Mouse (Mus musculus) thymus, postnatal 36 days (tissue): ENCODE results near the gene Pak1.

Source experiments
- DNase-seq, 2 experiments: peaks; one replicate each; pipeline ENCODE4 v3.0.0; 2022; ENCODE audit warnings: mixed read lengths in 2 of 2

Gene Pak1

DNA sequence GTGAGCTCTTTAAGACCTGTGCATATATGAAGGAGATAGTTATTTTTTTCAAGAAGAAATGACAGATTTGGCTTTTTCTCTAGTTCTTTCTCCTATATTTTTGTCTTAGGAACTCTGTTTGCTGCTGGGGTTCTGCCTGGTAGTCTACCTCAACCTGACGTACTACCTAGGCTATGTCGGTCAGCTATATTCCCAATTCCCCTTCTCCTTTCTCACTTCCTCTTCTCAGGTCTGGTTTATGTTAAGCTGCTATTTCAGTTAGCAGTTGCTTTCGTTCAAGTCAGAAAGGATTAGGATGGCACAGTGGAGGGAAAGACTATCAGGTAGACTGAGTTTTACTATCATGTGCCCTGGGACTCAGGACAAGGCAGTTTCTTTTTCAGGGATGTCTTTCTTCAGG is 75.2 kb downstream of the Pak1 start:
- no peak for DNase-seq

DNA sequence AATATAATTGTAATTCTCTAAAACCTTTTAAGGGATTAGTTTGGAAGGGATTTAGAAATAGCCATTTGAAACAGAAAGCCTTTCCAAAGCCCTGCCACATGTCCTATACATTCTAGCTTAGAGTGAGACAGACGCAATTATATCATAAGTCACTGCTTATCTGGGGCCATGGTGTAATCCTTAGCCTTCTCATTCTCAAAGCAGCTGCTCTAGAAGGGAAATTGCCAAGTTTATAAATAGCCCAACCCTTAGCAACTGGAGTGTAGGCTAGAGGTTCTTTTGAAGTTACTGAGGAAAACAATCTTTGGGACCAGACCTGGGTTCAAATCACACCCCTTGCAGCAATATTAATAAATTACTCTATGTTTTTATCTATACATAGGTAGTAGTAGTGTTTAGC is 76.2 kb downstream of the Pak1 start:
- no peak for DNase-seq

DNA sequence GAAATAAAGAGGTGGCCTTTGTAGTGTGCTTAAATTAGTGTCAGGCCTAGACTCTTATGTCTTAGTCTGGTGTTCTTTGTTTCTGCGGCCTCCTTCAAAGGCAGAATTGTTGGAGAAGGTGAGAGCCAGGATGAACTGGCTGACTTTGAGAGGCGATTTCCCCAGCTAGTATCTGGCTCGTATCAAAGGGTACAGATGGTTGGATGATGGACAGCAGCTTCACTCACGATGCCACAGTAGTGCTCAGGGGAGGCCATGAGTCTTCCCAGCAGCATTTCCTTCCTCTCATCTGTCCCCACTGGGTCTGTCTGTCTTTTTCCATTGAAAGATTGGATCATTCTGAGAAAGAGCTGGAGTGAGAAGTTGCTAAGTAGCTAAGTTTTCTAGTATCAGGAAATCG is 79.5 kb downstream of the Pak1 start:
- DNase-seq = no peak

DNA sequence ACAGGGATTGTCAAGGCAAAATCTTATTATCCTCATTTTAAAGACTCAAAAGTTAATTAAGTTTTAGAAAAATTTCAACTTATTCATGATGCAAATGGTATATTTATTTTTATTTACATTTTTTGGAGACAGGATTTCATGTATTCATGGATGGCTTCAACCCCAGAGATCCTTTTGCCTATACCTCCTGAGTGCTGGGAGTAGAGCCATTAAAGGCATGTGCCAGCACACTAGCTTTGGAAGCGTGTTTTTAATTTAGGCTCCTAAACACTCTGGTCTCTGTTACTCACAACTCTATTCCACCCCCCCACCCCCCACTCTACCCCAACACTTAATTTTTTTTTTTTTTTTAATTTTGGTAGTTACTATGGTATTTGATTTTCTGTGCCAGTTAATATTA is 80.4 kb downstream of the Pak1 start:
- DNase-seq = no peak

DNA sequence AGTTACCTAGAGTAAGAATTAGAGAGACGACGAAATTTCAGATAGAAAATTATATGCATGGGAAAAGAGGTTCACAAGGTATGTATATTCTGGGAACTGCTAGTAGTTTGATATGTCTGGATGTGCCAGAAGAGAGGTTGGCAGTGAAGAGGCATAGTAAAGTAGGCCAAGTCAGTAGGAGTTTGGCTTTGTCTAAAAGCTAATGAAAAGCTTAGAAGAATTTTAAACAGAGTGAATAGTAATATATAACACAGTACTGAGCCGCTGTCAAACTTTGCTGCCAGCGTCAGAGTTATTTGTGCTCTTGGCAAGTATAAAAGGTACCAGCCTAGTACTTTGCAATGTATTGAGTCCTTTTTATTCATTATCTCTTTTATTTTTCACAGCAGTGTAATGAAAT is 84.1 kb downstream of the Pak1 start:
- DNase-seq = no peak

DNA sequence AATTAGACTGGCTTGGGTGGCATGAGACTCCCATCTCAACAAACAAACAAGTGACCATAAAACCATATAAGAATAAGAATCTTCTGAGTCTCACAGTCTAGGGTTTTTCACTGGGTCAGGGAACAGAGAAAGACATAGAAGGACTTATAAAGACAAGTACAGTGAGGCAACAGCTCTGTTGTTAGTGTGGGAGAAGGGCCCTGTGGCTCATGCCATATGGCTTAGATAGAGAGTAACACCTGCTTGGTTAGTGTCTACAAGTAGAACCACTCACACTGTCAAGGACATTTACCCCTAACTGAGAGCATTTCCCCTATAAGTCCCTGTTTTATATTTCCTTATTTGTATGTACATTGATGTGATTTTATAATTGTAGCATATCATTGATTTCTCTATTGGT is 85.0 kb downstream of the Pak1 start:
- DNase-seq = no peak

DNA sequence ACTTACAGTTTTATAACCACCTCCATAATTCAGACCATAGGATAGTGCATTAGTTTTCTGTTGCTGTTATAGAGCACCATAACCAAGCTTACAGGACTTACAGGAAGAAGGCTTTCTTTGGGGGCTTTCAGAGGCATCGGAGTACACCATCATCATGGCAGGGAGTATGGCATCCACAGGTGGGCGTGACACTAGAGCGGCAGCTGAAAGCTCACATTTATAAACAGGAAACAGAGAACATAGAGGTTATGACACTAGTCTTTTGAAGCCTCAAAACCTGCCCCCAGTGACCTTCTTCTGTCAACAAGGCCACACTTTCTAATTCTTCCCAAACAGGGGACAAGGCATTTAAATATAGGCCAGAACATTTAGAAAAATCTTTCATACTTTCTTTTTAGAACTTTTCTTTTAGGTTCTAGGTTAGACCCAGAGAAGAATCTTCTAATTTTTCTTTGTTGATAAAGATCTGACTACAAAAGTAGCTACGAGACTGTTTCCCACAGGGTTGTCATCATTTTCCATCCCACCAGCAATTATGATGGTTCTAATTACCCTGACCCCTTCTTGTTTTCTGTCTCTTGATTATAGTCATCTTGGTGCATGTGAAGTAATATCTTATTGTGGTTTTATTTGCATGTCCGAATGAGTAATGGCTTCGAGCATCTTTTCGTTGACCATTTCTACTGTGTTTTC is 89.7 kb downstream of the Pak1 start:
- DNase-seq = peak; percentile 47 to 76

DNA sequence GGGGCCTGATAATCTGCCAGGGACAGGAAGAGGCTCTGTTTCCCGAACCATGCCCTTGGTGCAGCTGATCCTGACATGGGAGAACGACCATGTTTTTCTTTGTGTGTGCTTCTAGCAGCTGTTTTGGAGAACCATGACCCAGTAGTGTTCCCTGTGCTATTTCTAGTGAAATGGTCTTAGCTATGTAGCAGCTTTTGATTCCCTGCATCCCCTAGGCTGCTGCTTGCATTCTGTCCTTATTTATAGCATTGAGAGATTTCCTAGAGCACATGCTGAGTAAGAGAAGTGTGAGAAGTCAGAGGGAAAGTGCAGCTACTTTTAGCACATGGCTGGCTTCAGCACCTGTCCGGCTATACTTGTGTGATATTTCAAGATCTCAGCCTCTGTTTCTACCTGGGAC is 123.3 kb downstream of the Pak1 start:
- DNase-seq = no peak

DNA sequence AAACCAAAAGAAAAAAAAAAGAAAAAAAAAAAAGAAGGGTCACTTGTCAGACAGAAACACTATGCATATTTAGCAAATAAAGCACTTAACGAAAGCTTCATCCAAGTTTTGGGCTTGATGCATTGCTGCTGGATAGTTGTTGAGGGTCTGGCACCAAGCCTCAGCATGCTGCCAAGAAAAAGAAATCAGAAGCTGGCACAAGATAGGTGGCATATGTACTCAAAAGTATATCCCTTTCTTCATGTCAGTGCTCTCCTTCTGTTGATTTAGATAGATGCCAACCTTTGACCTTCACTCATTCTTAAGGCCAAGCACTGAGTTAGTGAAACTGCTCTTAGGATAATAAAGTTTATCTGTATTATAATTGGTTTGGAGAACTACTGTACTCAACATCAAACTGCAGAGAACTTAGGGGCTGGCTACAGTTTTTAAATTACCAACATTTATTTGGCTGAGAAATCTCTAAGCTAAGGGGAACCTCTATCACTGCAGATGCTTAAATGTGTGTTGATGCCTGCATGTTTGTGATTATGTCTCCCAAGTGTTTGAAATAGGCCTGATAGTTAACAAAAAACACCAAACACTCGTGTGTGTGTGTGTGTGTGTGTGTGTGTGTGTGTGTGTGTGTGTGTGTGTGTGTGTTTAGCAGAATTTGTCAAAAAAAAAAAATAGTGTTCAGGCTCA is 126.6 kb downstream of the Pak1 start:
- no peak for DNase-seq

DNA sequence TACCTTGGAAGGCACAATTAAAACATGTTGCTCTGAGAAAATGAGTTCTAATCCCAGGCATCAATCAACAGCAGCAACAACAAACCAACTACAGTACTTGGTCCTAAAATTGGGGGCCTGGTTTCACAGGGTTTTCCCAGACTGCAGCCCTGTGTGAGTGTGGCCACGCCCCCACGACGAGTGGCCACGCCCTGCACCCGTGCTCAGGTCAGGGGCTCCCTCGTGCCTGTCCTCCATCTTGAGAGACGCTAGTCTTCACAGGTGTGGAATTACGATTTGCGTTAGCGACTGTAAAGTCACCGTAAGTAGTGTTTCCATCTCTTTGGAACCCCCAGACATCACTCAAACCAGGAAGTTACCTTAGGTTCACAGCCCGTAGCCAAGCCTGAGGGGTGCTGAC is 131.4 kb downstream of the Pak1 start, which contains the start of gene Gdpd4:
TSS of gene Gdpd4 (plus strand) at position 214 of the 400 bp plus-strand sequence.
- DNase-seq = no peak

DNA sequence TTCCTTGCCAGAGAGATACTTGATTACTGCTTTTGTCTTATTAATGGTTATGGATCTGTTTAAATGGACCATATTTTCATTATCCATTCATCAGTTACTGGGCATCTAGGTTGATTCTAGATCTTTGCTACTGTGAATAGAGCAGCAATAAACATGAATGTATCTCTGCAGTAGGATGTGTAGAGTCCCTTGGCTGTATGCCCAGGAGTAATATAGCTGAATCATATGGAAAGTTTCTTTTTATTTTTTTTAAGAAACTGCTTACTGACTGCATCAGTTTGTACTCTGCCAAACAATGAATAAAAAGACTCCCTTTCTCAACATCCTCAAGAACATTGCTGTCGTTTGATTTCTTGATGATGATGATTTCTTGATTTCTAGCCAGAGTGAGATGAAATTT is 137.5 kb downstream of the Pak1 start:
- DNase-seq = no peak

DNA sequence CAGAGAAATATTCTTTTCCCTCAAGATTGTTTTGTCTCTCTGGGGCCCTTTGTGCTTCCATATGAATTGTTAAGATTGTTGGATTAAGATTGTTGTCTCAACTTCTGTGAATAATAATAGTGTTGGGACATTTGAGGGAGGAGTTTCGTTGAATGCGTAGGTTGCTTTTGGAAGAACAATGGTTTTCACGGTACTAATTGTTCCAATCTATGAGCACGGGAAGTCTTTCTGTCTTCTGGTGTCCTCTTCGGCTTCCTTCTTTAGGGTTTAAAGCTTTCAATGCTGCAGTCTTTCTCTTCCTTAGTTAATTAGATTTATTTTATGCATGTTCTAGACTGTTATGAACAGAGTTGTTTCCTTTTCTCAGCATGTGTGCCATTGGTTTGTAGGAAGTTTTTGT is 138.6 kb downstream of the Pak1 start:
- no peak for DNase-seq

DNA sequence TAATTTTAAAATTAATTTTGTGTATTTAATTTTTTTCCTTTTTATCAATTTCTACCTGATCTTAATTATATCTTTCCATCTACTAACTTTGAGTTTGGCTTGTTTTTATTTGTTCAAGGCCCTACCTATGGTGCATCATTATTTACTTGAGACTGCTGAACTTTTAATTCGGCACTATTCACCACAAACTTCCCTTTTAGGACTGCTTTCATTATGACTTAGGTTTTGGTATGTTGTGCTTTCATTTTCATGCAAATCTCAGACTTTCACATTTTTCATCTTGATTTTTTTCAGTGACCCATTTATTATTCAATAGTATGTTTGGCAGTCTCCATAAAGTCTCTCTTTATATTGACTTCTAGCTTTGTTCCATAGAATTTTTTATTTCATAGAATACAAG is 156.1 kb downstream of the Pak1 start:
- no peak for DNase-seq
